Mouse (Mus musculus) frontal cortex, postnatal 25 days (tissue): ENCODE measurements around the gene Gm3696.
"Not testable (repeated sequence)": the region's sequence is repeated elsewhere in the genome, so short reads cannot be mapped to it uniquely, and the experiment has no call there.

Experiments used
- DNase-seq, 2 experiments: peaks; one replicate each; pipeline ENCODE4 v3.0.0; 2022; ENCODE audit warnings: low spot score in 2 of 2

Gm3696 gene

GRCm38 (mm10) chr14:7100521-7100920 is at the start of gene Gm3696:
Gene Gm3696 (minus strand): TSS chr14:7100621.
- not testable (repeated sequence) for DNase-seq

DNA sequence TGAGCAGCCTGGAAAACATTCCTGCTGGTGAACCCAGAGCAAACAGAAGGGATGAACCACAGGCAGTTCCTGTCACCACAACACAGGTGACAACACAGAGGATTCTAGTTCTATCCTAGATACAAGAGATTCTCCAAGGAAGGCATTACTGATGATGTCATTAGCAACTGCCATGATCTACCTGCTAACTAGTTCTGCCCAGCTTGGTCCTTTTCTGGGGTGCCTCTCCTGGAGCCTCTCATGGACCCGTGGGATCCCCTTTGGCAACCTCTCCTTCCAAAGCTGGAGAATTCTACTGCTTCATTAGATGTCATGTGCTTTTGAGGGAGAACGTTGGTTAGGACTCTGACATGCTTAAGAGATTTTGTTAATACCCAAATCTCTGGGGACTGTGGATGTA is 24.9 kb upstream of the Gm3696 start, which contains the start of gene Gm6676:
Gene Gm6676, minus strand, starts transcription at position 101 of the 400 bp plus-strand sequence.
- DNase-seq, result not testable (repeated sequence)

DNA sequence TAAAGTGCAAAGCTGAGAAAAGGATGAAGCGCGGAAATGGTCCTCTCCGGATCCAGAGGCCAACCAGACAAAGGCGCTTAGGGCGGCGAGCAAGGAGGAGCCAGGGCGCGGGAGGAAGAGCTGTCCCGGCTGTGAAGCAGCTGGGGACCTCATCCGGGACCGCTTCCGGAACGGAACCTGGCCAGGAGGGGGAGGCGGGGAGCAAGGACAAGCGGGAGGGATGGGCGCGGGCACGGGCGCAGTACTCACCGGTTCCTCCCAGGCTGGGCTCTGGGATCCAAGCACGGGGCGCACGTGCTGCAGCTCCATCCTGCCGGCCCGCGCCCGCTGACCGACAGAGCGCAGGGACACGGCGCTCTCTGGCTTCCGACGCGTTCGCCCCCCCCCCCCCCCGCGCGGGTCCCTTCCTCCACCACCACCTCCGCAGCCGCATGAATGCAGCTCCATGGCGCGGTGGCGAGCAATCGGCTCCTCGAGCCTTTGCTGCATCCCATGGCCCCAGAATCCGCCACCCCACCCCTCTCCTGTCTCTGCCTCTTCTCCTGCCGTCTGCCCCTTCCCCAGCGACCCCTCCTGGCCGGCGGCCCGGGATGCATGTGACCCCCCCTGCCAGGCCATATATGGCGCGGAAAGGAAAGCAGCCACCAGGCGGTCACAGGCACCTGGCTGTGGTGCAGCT is 4.8 kb upstream of the Gm3696 start:
- peak; percentile 2 for DNase-seq

DNA sequence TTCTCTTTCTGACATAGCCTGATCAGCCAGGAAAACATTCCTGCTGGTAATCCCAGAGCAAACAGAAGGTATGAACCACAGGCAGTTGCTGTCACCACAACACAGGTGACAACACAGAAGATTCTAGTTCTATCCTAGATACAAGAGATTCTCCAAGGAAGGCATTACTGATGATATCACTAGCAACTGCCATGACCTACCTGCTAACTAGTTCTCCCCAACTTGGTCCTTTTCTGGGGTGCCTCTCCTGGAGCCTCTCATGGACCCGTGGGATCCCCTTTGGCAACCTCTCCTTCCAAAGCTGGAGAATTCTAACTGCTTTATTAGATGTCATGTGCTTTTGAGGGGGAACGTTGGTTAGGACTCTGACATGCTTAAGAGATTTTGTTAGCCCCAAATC is 55.6 kb downstream of the Gm3696 start, which contains the start of gene Gm3685:
Gene Gm3685, minus strand, starts transcription at position 101 of the 400 bp plus-strand sequence.
- not testable (repeated sequence) for DNase-seq
